Mouse (Mus musculus) gastrocnemius, postnatal 4 days (tissue): Measurements from ENCODE around the gene Sema4d. TPM values are rescaled to one million over a fixed set of nuclear protein-coding genes. Genes with fewer than 3 reads are reported as not detected.
A peak's percentile ranks its signal among the peaks of the same experiment; 100 is the strongest.
"Not testable (repeated sequence)": the region's sequence is repeated elsewhere in the genome, so short reads cannot be mapped to it uniquely, and the experiment has no call there.

Source experiments
- DNase-seq, 2 experiments: peaks; one replicate each; pipeline ENCODE4 v3.0.0; 2021 to 2022; ENCODE audit warnings: low spot score in 2 of 2, mixed read lengths in 2 of 2
- long read RNA-seq, 2 experiments: library from polyadenylated mRNA; stranded (forward); transcript quantifications; one replicate each; pipeline ENCODE4 v2.0.0; 2021
- total RNA-seq, 2 experiments: library from RNA; stranded (reverse); gene quantifications; 2 replicates each; pipeline ENCODE4 v1.2.3; 2021

Gene Sema4d
- 10 to 100 TPM; 75.1 to 92.5 TPM for total RNA-seq
- long read RNA-seq, experiment 1, partial matches to known transcripts: 29 of 84 reads
- long read RNA-seq, experiment 1, other reads (novel, unspliced or antisense): 55 of 84 reads
- long read RNA-seq, experiment 2, full-length matches to known transcripts: 11 of 114 reads
- long read RNA-seq, experiment 2, partial matches to known transcripts: 33 of 114 reads
- long read RNA-seq, experiment 2, other reads (novel, unspliced or antisense): 70 of 114 reads

DNA sequence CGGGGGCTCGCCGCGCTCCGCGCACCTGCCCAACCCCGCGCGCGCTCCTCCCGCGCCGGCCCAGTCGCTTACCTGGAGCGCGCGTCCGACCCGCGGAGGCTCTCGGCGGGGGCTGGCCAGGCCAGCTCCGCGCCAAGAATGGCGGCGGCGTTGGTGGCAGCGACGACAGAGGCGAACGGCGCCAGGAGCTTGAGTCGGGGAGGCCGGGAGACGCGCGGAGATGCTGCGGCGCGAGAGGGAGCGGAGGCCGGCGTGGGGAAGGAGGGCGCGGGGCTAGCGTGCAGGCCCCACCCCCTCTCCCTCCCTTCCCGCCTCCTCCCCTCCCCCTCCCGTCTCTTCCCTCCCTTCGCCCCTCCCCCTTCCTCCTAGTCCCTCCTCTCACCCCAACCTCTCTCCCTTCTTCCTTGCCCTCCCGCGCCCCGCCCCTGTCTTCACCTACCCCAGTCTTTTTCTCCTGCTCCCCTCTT lies at the start of gene Sema4d:
Gene Sema4d, minus strand, starts transcription at position 323 of the 467 bp plus-strand sequence.
- peak; percentile 32 to 47 for DNase-seq

DNA sequence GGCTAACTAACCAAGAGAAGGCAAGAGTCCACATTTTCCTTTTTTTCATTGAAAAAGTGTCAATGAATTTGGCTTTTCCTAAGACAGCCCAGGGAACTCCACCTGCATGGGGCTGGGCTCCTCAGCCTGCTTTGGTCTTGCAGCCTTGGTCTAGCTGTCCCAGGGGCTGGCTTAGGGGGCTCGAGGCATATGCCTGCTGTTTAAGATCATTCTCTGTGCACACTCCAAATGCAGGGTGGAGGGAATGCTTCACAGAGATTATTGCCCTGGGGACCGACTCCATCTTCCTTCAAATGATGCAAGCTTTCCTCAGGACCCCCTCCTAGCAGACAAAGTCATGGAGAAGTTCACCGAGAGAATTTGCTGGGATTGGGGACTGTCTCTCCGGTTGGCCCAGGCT lies 49.8 kb upstream of the Sema4d start:
- DNase-seq: no peak

DNA sequence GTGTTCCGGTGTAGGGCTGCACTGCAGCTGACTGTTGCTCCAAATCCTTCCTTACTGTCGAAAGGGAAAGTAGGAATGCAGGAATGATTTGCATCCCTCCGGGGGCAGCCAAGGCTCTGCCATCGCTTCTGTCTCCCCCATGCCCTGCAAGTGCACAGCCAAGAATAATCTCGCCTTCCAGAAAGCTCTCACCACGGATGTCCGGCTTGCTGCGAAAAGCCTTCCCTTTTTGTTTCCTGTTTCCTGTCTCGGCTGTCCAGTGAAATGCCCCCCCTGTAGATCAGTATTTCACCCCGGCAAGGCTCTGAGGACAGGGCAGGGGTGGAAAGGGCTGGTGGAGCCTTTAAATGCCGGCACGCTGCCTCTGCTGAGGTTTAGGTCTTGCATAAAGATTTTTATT lies 49.2 kb upstream of the Sema4d start:
- no peak for DNase-seq

DNA sequence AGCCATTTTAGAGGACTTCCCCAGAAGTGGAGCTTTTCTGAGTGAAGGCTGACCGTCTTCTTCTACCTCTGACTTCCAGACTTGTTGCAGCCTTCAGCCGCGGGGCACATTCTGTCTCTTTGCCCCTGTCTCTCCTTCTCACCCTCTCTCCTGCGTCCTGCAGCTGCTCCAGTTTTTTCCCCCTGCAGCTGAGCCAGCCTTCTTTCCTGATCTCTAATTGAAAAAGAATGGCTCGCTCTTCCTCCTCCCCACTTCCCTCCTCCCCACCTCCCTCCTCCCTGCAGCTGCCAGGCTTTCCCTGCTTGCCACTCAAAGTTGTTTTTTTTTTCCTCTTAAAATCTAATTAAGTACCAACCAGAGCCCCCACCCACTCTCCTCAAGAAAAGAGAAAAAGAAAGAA lies 48.6 kb upstream of the Sema4d start:
- no peak for DNase-seq

DNA sequence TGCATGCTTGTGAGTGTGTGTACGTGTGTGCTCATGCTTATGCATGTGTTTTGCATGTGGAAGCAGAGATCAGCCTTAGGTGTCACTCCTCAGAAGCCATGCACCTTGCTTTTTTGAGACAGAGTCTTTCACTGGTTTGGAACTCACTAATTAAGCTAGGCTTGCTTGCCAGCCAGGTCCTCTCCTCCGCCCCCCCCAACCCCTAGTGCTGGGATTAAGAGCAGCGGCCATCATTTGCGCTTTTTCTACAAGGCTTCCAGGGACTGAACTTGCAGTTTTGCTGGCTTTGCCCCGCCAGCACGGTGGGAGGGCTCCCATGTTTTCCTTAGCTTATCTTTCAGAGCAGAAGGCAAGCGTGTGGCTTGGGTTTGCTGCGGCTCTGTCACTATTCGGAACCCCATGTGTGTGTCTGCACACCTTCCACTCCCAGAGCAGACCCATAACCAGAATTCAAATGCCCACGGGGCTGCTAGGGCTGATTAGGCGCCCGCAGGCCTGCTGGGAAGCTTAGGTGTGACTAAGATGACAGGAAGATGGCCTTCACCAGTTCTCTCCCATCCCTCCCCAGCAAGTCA lies 48.1 kb upstream of the Sema4d start:
- no peak for DNase-seq

DNA sequence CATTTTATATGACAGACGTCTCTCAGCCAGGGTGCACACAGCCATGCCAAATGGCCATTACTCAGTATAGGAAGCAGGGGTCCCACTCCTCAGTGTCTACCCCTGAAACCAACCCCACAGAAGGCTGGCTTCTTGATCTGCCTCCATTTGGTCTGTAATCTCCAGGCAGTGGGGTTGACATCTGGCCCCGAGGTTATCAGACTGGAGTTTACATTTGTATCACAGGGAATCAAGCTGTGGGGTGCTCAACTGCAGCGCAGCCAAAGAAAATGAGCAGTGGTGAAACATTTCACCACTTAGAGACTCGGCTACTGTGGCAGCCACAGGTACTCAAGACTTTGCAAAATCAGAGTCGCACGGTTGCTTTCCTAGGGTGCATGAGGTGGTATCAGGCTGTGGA lies 47.2 kb upstream of the Sema4d start:
- no peak for DNase-seq

DNA sequence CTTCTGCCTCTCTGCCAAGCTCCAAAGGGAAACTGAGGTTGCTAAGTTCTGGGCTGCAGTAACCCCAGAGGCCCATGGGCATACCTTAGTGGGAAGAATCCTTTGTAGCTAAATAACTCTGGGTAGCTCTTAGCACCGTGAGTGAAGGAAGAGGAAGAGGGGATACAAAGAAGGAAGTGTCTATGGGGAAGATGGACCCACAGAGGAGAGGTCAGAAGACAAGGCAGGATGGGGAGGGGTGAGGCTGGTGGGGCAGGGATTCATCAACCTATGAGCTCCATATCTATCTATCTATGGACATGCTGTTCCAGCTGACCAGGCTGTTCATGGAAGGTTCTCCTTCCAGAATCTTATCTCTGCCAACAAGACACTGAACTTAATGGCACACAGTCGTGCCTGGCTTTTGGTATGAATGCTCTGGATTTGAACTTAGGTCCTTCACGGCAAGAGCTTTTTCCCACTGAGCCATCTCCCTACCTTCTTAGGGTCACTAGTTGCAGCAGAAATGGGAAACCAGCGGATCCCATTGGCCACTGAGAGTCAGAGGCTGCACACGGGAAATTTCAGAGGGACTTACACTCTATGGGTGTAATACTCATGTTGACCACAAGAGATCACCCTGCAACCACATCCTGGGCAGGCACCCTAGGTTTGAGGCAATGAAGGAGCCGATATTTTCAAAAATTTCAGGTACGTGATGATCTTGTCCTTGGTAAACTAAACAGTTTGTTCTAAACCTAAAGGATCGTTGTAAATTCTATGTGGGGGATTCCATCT lies 45.9 kb upstream of the Sema4d start:
- DNase-seq: peak in 1 of 2 experiments; percentile 33

DNA sequence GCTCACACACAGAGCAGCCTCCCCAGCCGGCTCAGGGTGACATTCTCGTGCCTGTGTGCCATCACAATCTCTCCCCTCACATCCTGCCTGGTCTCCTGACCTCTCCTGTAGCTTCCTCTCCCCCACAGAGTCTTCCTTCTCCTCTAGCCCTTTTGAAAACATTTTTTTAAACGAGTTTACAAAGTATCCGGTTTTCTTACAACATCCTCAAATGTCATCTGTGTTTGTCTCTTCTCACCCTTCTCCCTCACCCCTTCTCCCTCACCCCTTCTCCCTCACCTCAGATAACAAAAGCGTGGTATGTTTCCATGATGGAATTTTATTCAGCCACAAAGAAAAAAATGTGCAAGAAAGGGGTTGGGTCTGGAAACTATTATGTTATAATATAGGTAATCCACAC lies 43.9 kb upstream of the Sema4d start:
- DNase-seq: no peak

DNA sequence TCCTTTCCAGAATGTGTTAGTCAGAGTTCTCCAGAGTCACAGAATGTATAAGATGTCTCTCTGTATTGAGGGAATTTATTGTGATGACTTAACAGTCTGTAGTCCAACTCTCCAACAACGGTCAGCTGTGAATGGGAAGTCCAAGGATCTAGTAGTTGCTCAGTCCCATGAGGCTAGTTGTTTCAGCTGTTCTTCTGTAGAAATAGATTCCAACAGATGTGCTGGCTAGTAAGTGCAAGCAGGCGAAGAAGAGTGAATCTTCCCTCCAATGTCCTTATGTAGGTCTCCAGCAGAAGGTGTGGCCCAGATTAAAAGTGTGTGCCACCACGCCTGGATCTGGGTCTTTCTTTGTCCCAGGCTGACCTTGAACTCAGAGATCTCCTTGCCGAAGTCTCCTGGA lies 41.7 kb upstream of the Sema4d start:
- not testable (repeated sequence) for DNase-seq

DNA sequence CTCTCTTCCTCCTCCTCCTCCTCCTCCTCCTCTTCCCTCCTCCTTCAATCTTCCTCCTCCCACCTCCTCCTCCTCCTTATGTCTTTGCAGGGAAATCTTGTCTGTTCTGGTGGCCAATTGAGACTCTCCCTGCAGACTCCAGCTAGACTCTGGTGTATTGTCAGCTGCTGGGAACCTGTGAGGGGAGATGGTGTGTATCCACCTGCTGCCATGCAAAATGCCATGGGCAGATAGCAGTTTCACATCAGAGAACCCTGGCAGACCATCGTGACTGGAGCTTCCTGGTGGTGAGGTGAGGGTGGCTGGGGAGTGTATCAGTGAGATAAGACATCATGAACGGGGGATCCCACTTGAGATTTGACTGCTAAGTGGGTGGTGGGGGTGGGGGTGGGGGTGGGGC lies 41.0 kb upstream of the Sema4d start:
- no peak for DNase-seq

DNA sequence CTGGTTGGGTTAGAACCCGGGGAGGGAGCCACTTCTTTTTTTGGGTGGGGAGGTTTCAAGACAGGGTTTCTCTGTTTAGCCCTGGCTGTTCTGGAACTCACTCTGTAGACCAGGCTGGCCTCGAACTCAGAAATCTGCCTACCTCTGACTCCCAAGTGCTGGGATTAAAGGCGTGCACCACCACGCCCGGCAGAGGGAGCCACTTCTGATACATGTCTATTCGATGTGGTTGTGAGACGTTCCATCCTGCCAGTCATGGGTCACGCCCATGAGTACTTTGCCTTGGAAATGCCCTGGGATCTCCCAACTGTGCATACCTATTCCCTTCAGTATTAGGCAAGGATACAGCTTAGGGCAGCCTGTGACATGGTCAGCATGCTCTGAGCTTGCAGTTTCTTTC lies 40.5 kb upstream of the Sema4d start:
- not testable (repeated sequence) for DNase-seq

DNA sequence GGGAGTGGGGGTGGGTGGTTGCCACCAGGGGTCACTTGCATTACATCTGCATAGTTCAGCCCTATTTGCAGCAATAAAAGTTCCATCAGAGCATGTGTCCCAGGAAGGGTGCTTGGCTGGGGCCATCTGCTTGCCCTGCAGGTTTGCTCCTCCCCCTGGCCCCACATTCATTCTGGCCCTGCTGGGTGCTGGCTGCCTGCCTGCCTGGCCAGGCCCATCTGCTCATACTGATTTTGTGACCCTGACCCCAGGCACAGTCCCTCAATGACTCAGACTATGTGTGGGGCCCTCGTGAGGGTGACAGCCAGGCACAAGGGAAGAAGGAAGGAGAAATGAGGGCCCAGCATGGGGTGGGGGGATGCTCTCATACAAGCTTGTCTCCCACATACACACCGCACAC lies 40.1 kb upstream of the Sema4d start:
- no peak for DNase-seq

DNA sequence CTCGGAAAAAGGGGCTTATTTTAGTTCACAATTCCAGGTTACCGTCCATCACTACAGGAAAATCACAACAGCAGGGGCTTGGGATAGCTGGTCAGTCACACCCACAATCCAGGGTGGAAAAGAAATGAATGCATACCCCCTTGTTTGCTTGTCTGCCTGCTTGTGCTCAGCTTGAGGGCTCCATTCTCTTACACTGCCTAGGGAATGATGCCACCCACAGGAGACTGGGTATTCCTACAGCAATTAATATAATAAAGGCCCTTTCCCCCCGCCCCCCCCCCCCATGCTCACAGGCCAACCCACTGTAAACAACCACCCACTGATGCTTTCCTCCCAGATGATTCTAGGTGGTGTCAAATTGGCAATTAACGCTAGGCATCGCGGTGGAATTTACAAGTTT lies 38.9 kb upstream of the Sema4d start:
- no peak for DNase-seq

DNA sequence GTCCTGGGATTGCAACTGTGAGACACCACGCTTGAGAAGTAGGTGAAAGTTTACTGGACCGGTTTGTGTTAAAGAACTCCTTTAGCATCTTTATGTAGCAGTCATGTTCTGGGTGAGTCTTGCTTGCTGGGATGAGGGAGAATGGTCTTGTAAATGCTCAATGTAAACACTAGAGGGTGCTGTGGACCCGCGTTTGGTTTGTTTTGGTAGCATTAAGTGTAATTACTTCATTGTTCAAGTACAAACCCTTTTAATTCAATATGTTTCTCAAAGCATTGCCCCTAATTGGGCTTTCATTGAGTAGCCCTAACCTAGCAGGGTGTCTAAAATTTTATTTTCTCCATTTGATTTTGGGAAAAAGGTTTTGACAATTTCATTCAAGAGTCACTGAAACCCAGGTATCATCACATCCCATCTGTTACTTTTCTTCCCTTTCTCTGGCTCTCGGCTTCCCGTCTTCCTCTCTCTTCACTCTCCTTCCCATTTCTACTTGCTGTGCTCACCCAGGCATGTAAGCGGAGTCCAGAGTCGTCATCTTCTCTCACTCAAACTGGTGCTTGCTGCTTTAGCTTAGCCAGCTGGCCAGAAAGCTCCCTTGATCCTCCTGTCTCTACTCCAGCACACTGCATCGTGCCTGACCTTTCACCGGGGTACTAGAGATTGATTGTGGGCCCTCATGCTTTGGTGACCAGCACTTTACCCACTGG lies 37.4 kb upstream of the Sema4d start:
- no peak for DNase-seq

DNA sequence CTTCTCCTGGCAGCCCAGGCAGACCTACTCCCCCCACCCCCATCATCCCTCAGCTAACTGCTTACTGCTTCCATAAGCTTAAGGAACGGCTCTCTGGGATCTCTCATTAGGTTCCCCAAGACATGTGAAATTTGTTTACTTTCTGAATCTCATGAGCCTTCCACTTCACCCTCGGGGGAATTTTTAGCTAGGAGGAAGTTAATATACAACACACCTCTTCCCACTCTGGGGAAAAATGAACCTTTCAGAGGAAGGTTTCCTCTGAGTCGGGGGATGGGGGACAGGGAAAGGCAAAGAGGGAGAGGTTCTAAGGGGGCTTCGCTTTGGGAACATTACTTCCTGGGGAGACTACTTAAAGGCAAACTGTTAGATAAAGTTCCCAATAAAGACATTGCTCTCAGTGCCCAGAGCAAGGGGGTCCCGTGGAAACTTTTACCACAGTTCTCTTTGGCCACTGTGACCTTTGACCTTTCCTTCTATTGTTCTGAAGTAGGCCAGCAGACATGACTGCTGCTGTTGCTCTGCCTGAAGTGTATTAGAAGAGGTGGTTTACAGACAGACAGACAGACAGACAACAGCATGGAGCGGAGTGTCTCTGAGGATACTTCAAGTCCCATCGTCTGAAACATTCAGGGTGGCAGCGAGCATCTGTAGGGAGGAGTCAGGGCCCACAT lies 30.4 kb upstream of the Sema4d start:
- DNase-seq: no peak

DNA sequence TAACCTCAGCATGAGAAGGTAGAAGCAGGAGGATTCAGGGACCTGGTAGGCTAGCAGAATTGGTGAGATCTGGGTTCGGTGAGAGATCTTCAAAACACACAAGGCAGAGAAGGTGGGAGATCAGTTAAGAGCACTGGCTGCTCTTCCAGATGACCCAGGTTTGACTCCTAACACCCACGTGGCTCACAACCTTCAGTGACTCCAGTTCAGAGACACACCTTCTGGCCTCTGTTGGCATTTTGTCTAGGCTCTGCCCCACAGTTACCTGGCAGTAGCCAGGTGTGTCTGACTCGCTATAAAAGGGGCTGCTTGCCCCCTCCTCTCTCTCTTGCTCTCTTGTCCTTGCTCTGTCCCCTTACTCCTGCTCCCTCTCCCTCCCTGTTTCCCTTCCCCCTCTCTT lies 28.4 kb upstream of the Sema4d start:
- DNase-seq: no peak

DNA sequence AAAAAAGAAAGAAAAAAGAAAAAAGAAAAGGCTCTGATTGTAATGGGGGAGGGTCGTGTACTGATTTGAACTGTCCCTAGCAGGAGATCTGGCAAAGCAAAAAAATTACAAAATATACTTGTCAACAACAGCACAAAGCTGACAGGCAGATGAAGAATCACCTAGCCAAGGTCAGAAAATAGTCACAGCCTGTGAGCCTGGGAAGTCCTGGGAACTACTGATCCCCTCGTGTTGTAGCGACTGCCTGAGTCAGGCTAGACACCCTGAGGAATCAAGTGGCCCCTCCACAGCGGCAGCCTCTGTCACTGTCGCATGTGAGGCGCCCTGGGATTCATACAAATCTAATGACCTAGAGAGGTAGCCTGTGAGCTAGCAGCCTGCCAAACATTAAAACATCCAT lies 25.8 kb upstream of the Sema4d start:
- DNase-seq: no peak

DNA sequence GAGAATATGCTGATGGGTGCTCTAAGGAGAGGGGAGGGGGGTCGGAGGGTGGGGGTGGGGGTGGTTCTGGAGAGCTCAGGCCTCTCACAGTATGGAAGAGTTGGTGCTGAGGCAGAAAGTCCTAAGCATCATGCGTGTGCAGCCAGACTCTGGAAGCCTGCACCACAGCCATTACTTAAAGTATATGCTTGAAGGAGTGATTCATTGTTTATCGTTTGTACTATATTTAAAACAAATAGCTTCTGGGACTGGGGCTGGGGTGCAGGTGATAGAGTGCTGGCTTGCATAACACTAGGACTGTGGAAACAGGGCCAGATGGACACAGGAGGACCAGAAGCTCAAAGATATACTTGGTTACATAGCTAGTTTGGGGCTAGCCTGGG lies 25.4 kb upstream of the Sema4d start:
- DNase-seq: no peak

DNA sequence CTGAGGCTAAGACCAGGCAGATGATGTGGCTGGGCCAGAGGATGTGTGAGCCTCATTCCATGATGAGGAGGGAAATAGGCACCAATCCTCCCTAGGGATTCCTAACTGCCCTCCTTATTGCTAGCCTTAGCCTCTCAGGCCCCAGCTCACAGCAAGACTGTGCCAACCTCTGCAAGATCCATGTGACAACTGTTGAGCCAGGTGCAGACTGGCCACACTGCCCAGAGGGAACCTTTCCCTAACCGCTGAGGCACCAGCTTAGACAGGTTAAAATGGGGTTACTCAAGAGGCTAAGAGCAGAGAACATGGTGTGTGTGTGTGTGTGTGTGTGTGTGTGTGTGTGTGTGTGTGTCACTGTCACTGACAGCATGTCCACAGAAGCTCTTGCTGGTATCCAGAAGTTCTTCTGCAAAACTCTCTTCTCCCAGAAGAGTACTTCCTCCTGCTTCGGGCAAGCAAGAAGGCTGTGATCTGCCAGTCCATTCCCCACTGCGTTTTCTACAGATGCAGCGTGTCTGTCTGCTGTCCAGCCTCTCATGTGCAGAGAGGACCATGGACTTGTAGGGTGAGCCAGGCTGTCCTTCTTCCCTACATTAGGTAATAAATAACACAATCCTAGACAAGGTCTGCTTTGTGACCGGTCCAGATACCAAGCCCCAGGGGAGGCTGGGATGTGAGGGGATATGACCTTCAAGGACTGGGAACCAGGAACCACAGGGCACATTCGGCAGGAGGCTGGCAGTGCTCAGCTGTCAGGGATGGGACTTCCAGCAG lies 24.8 kb upstream of the Sema4d start:
- no peak for DNase-seq

DNA sequence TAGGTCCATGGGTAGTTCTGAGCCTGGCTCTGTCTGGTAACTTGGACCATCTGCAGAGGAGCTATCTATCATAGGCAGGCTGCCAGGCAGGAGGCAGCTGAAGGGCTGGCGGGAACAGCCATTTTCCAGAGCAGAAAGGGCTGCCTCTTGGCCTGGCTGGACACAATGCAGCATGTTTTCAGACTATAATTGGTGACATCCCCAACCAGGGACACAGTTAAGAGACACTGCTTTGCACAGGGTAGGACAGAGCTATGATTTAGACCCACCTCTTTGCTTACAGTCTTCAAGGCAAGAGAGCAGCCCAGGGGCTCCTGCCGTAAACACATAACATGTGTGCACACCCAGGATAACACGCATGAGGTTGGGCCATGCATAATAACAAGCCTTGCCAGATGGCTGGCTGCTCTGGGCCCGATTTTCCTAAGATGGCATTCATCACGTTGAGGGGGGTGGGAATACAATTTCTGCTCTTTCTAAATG lies 23.1 kb upstream of the Sema4d start:
- DNase-seq: no peak
